ENCODE assay signal across 28 mouse cellular contexts in genomic region chr7:123135655-123136054, GRCm38 (mm10). TPM values are rescaled to one million over a fixed set of nuclear protein-coding genes. Genes with fewer than 3 reads are reported as not detected.
DNase-seq lines count a peak whose midpoint lies in the region; ATAC-seq lines count a peak whose summit lies in the region.
"Had no signal": no experiment of that assay in that cellular context is flagged by ENCODE, and none has a peak within 500 bp of the region (broad histone marks: within the 10 kb centered on the region; RNA-seq: fewer than 3 reads in every experiment).

No protein-coding gene starts in this region.

- ATAC-seq in liver, embryonic 15.5 days (ENCODE audit: insufficient read depth), result no peak
- no peak for ATAC-seq in midbrain, embryonic 15.5 days (replicated peaks)
- ATAC-seq: forebrain, postnatal 0 days; intestine, postnatal 0 days had no signal

- no peak overlapping the region for H3K4me3 ChIP-seq in heart, embryonic 10.5 days
- H3K4me3 ChIP-seq in liver, embryonic 15.5 days (replicated peaks), result no peak overlapping the region
- no peak overlapping the region for H3K4me3 ChIP-seq in midbrain, embryonic 15.5 days
- H3K4me3 ChIP-seq: embryonic facial prominence, embryonic 10.5 days; embryonic facial prominence, embryonic 15.5 days; forebrain, embryonic 12.5 days; hindbrain, embryonic 13.5 days; layer of hippocampus, adult 2 months; limb, embryonic 13.5 days had no signal

- peaks cover 51% of the 10 kb centered on the region for H3K4me1 ChIP-seq in heart, embryonic 10.5 days
- H3K4me1 ChIP-seq in liver, embryonic 15.5 days (replicated peaks), result peaks cover 49% of the 10 kb centered on the region
- peaks cover 35% of the 10 kb centered on the region for H3K4me1 ChIP-seq in midbrain, embryonic 15.5 days

- no peaks in the 10 kb centered on the region for H3K9me3 ChIP-seq in heart, embryonic 10.5 days
- no peaks in the 10 kb centered on the region for H3K9me3 ChIP-seq in liver, embryonic 15.5 days (replicated peaks)
- no peaks in the 10 kb centered on the region for H3K9me3 ChIP-seq in midbrain, embryonic 15.5 days
- H3K9me3 ChIP-seq: embryonic facial prominence, embryonic 10.5 days; embryonic facial prominence, embryonic 15.5 days; forebrain, embryonic 12.5 days; hindbrain, embryonic 13.5 days; limb, embryonic 13.5 days had no signal

- 85% methylated on average over 3 of the region's 3 CpGs for WGBS in heart, embryonic 10.5 days
- 72% methylated on average over 3 of the region's 3 CpGs for WGBS in liver, embryonic 15.5 days (ENCODE audit: insufficient replicate concordance)
- WGBS in midbrain, embryonic 15.5 days, result 83% methylated on average over 3 of the region's 3 CpGs

- H3K4me2 ChIP-seq in liver, embryonic 15.5 days, result no peak overlapping the region; the same call in 1 of the 2 replicates
- H3K4me2 ChIP-seq in midbrain, embryonic 15.5 days, result no peak overlapping the region
- H3K4me2 ChIP-seq: embryonic facial prominence, embryonic 15.5 days; forebrain, embryonic 12.5 days; heart, embryonic 11.5 days; hindbrain, embryonic 13.5 days; limb, embryonic 13.5 days; lung, embryonic 14.5 days had no signal

- no peaks in the 10 kb centered on the region for H3K27me3 ChIP-seq in heart, embryonic 10.5 days (ENCODE audit: insufficient read depth, poor library complexity, severe bottlenecking)
- H3K27me3 ChIP-seq in liver, embryonic 15.5 days, result no peaks in the 10 kb centered on the region
- H3K27me3 ChIP-seq in midbrain, embryonic 15.5 days (replicated peaks), result no peaks in the 10 kb centered on the region
- H3K27me3 ChIP-seq: embryonic facial prominence, embryonic 15.5 days; forebrain, embryonic 12.5 days; hindbrain, embryonic 13.5 days; limb, embryonic 13.5 days had no signal

- no peak overlapping the region for H3K27ac ChIP-seq in heart, embryonic 10.5 days
- peak overlapping the region; percentile 54; the same call in 1 of the 2 replicates for H3K27ac ChIP-seq in liver, embryonic 15.5 days (replicated peaks)
- no peak overlapping the region for H3K27ac ChIP-seq in midbrain, embryonic 15.5 days
- H3K27ac ChIP-seq: embryonic facial prominence, embryonic 10.5 days; embryonic facial prominence, embryonic 15.5 days; forebrain, embryonic 12.5 days; hindbrain, embryonic 13.5 days; layer of hippocampus, adult 2 months; limb, embryonic 13.5 days; stomach, postnatal 0 days had no signal

- DNase-seq in heart, embryonic 10.5 days (ENCODE audit: low spot score), result peak; percentile 28
- DNase-seq in heart, adult 8-10 months (ENCODE audit: low spot score), result no peak
- peak; percentile 12 for DNase-seq in thymus, postnatal 25 days
- no peak for DNase-seq in thymus, adult 18-20 months
- no peak for DNase-seq in spleen, postnatal 4 days (ENCODE audit: low spot score in 2 of 2)
- DNase-seq: adrenal gland, postnatal 25 days; cerebellum, adult 11-12 months; cerebellum, postnatal 10 days; forebrain, postnatal 0 days; heart, postnatal 4 days; kidney, postnatal 36 days; lung, embryonic 14.5 days; lung, postnatal 14 days; midbrain, embryonic 14.5 days; right cerebral cortex, adult 18-20 months; spleen, adult 18-20 months; thymus, postnatal 36 days had no signal

- H3K9ac ChIP-seq in liver, embryonic 15.5 days, result no peak overlapping the region
- H3K9ac ChIP-seq in midbrain, embryonic 15.5 days, result no peak overlapping the region
- H3K9ac ChIP-seq: embryonic facial prominence, embryonic 15.5 days; forebrain, embryonic 12.5 days; forebrain, postnatal 0 days; hindbrain, embryonic 13.5 days; limb, embryonic 13.5 days; lung, embryonic 14.5 days had no signal

- peaks cover 40% of the 10 kb centered on the region for H3K36me3 ChIP-seq in heart, embryonic 10.5 days
- H3K36me3 ChIP-seq in liver, embryonic 15.5 days (replicated peaks), result peaks cover 52% of the 10 kb centered on the region
- no peaks in the 10 kb centered on the region for H3K36me3 ChIP-seq in midbrain, embryonic 15.5 days (replicated peaks)

RNA-seq across cellular contexts. Expression of gene Tnrc6a, which starts 12.0 kb away (rescaled TPM):
- polyA plus RNA-seq in heart, embryonic 10.5 days (2016; fragmentation: Nextera tagmentation; extraction: Ambion mirVana), result 39.9 and 51.2 TPM in 2 replicates
- total RNA-seq in heart, adult 8-10 months (2022), result 10 to 100 TPM; 27.3 to 36.6 (median 30.5) TPM
- polyA plus RNA-seq in liver, embryonic 15.5 days (2015; fragmentation: Nextera tagmentation; extraction: Ambion mirVana), result 8.6 and 9.0 TPM in 2 replicates
- polyA plus RNA-seq in midbrain, embryonic 15.5 days (2015; fragmentation: Nextera tagmentation; extraction: Ambion mirVana), result 44.0 and 57.7 TPM in 2 replicates

Comparison
In these comparisons a context has a peak if more than half of its experiments do, and no peak if none do; other contexts are left out.
1. DNase-seq: peak in heart, embryonic 10.5 days (single experiment) and thymus, postnatal 25 days (single experiment); none in heart, adult 8-10 months (single experiment), thymus, adult 18-20 months (0 of 2) and spleen, postnatal 4 days (0 of 2).